24 mouse cellular contexts compared by ENCODE assay signal in the genomic region with DNA sequence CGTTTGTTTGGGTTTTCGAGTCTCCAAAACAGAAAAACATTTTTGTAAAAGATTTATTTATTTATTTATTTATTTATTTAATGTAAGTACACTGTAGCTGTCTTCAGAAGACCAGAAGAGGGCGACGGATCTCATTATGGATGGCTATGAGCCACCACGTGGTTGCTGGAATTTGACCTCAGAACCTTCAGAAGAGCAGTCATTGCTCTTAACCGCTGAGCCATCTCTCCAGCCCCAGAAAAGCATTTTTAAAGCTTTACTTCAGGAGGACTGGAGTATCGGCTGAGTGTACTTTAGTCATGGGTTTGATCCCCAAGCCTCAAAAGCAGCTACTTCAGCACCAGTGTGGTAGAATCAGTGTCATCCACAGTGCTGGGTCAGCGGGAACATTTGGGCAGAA.
A peak's percentile ranks its signal among the peaks of the same experiment; 100 is the strongest.
DNase-seq lines count a peak whose midpoint lies in the region; ATAC-seq and TF ChIP-seq lines count a peak whose summit lies in the region.
"Had no signal": no experiment of that assay in that cellular context is flagged by ENCODE, and none has a peak within 500 bp of the region (broad histone marks: within the 10 kb centered on the region; RNA-seq: fewer than 3 reads in every experiment).

No protein-coding gene starts in this region.

- TF ChIP-seq POLR2A in kidney, adult 2 months (IDR thresholded peaks at IDR 0.05; ENCODE audit: low read depth, low read length): no peak

- no peaks in the 10 kb centered on the region for H3K27me3 ChIP-seq in kidney, adult 2 months (replicated peaks; ENCODE audit: control insufficient read depth, insufficient read depth, low read length)
- H3K27me3 ChIP-seq in kidney, embryonic 14.5 days (ENCODE audit: control insufficient read depth, insufficient read depth, low read length): no peaks in the 10 kb centered on the region
- H3K27me3 ChIP-seq in stomach, postnatal 0 days (ENCODE audit: control insufficient read depth, insufficient read depth, low read length): no peaks in the 10 kb centered on the region
- H3K27me3 ChIP-seq in forebrain, embryonic 13.5 days: no peaks in the 10 kb centered on the region
- H3K27me3 ChIP-seq: embryonic facial prominence, embryonic 12.5 days; intestine, embryonic 15.5 days; limb, embryonic 12.5 days had no signal

- no peak for TF ChIP-seq EP300 in stomach, postnatal 0 days (optimal IDR thresholded peaks at IDR 0.05)

- no peaks in the 10 kb centered on the region for H3K9me3 ChIP-seq in kidney, embryonic 14.5 days (ENCODE audit: control insufficient read depth, low read length)
- no peaks in the 10 kb centered on the region for H3K9me3 ChIP-seq in stomach, postnatal 0 days (ENCODE audit: control insufficient read depth, low read length)
- H3K9me3 ChIP-seq in forebrain, embryonic 13.5 days (replicated peaks): no peaks in the 10 kb centered on the region
- H3K9me3 ChIP-seq: embryonic facial prominence, embryonic 12.5 days; heart, embryonic 10.5 days; intestine, embryonic 15.5 days; limb, embryonic 12.5 days had no signal

- WGBS in kidney, adult 2 months: 33% methylated on average over 8 of the region's 8 CpGs
- WGBS in kidney, embryonic 14.5 days: 77% methylated on average over 8 of the region's 8 CpGs
- WGBS in stomach, postnatal 0 days: 78% methylated on average over 8 of the region's 8 CpGs
- WGBS in forebrain, embryonic 13.5 days: 87% methylated on average over 8 of the region's 8 CpGs

- H3K9ac ChIP-seq in kidney, embryonic 14.5 days (ENCODE audit: low read depth, low read length): no peak overlapping the region
- H3K9ac ChIP-seq in stomach, postnatal 0 days (ENCODE audit: low read length): no peak overlapping the region
- H3K9ac ChIP-seq in forebrain, embryonic 13.5 days: no peak overlapping the region
- H3K9ac ChIP-seq: embryonic facial prominence, embryonic 12.5 days; intestine, embryonic 15.5 days; limb, embryonic 12.5 days had no signal

- H3K27ac ChIP-seq in kidney, adult 2 months (ENCODE audit: insufficient read depth, low read depth, low read length): no peak overlapping the region
- H3K27ac ChIP-seq in kidney, embryonic 14.5 days (ENCODE audit: low read depth, low read length): no peak overlapping the region
- no peak overlapping the region for H3K27ac ChIP-seq in stomach, postnatal 0 days (replicated peaks)
- no peak overlapping the region for H3K27ac ChIP-seq in forebrain, embryonic 13.5 days
- H3K27ac ChIP-seq: embryonic facial prominence, embryonic 12.5 days; heart, embryonic 10.5 days; intestine, embryonic 15.5 days; limb, embryonic 12.5 days had no signal

- H3K36me3 ChIP-seq in kidney, adult 2 months (ENCODE audit: control insufficient read depth, insufficient read depth, low read length): peaks cover 15% of the 10 kb centered on the region
- peaks cover 51% of the 10 kb centered on the region for H3K36me3 ChIP-seq in kidney, embryonic 14.5 days (ENCODE audit: control insufficient read depth, insufficient read depth, low read length)
- H3K36me3 ChIP-seq in stomach, postnatal 0 days (ENCODE audit: control insufficient read depth, insufficient read depth, low read length): peaks cover 28% of the 10 kb centered on the region
- H3K36me3 ChIP-seq in forebrain, embryonic 13.5 days (ENCODE audit: poor library complexity, severe bottlenecking): peaks cover 87% of the 10 kb centered on the region

- H3K4me1 ChIP-seq in kidney, adult 2 months (ENCODE audit: control insufficient read depth, insufficient read depth, low read length): no peaks in the 10 kb centered on the region
- no peaks in the 10 kb centered on the region for H3K4me1 ChIP-seq in kidney, embryonic 14.5 days (ENCODE audit: control insufficient read depth, insufficient read depth, low read length)
- no peaks in the 10 kb centered on the region for H3K4me1 ChIP-seq in stomach, postnatal 0 days (replicated peaks; ENCODE audit: control insufficient read depth, insufficient read depth)
- no peaks in the 10 kb centered on the region for H3K4me1 ChIP-seq in forebrain, embryonic 13.5 days
- H3K4me1 ChIP-seq: embryonic facial prominence, embryonic 12.5 days; heart, embryonic 10.5 days; intestine, embryonic 15.5 days; limb, embryonic 12.5 days had no signal

- peak; percentile 82 for DNase-seq in kidney, adult 2 months
- DNase-seq in ES-CJ7 (ENCODE audit: low read depth, low spot score): peak; percentile 63
- DNase-seq in kidney, adult 9 months: peak; percentile 86
- DNase-seq in stomach, postnatal 0 days (ENCODE audit: low spot score): no peak
- no peak for DNase-seq in lung, postnatal 25 days (ENCODE audit: low spot score)
- no peak for DNase-seq in urinary bladder, postnatal 14 days (ENCODE audit: low spot score)
- DNase-seq: adrenal gland, adult 8-10 months; cerebellum, adult 18-20 months; cerebellum, postnatal 25 days; layer of hippocampus, postnatal 36 days; lung, adult 2 months; lung, postnatal 4 days; midbrain, embryonic 14.5 days; thymus, postnatal 25 days had no signal

- no peak overlapping the region for H3K4me3 ChIP-seq in kidney, adult 2 months (ENCODE audit: insufficient read depth, low read depth, low read length)
- H3K4me3 ChIP-seq in kidney, embryonic 14.5 days (ENCODE audit: low read length): no peak overlapping the region
- H3K4me3 ChIP-seq in stomach, postnatal 0 days (ENCODE audit: low read depth, low read length): no peak overlapping the region
- H3K4me3 ChIP-seq in forebrain, embryonic 13.5 days: no peak overlapping the region
- H3K4me3 ChIP-seq: embryonic facial prominence, embryonic 12.5 days; erythroblast, embryonic 14.5 days; heart, embryonic 10.5 days; intestine, embryonic 15.5 days; limb, embryonic 12.5 days had no signal

- no peak overlapping the region for H3K4me2 ChIP-seq in kidney, embryonic 14.5 days (replicated peaks; ENCODE audit: low read depth, low read length)
- H3K4me2 ChIP-seq in stomach, postnatal 0 days (replicated peaks; ENCODE audit: low read depth): no peak overlapping the region
- H3K4me2 ChIP-seq in forebrain, embryonic 13.5 days: no peak overlapping the region
- H3K4me2 ChIP-seq: embryonic facial prominence, embryonic 12.5 days; intestine, embryonic 15.5 days; limb, embryonic 12.5 days; liver, embryonic 11.5 days had no signal

- no peak for ATAC-seq in kidney, embryonic 14.5 days (ENCODE audit: low FRiP score, low TSS enrichment)
- ATAC-seq in stomach, postnatal 0 days (ENCODE audit: low FRiP score, low TSS enrichment): no peak
- ATAC-seq in forebrain, embryonic 13.5 days: no peak
- ATAC-seq: forebrain, embryonic 14.5 days; hindbrain, embryonic 16.5 days; intestine, embryonic 15.5 days had no signal

- no peak for TF ChIP-seq CTCF in kidney, adult 2 months (conservative IDR thresholded peaks at IDR 0.05; ENCODE audit: insufficient read depth, insufficient read length, low read depth, low read length)
- 0 out of 2 replicates have a peak, but pooled peaks have one; percentile 4 for TF ChIP-seq CTCF in stomach, postnatal 0 days (IDR thresholded peaks at IDR 0.05; ENCODE audit: low read depth)

Comparison
In these comparisons a context has a peak if more than half of its experiments do, and no peak if none do; other contexts are left out.
1. DNase-seq: peak in kidney, adult 2 months (single experiment), ES-CJ7 (single experiment) and kidney, adult 9 months (single experiment); none in stomach, postnatal 0 days (single experiment), lung, postnatal 25 days (single experiment) and urinary bladder, postnatal 14 days (single experiment).